Mouse (Mus musculus) gastrocnemius, postnatal 10 days (tissue): Measurements from ENCODE around the gene Coq8b. TPM values are rescaled to one million over a fixed set of nuclear protein-coding genes. Genes with fewer than 3 reads are reported as not detected.

ENCODE experiments used
- DNase-seq: peaks from one replicate; pipeline ENCODE4 v3.0.0; 2021; ENCODE audit warnings: mixed read lengths
- total RNA-seq, 2 experiments: library from RNA; stranded (reverse); gene quantifications; 2 replicates each; pipeline ENCODE4 v1.2.3; 2021

Gene Coq8b
- total RNA-seq, 2 experiments from 2014 or later: 4.2 to 6.4 TPM

DNA sequence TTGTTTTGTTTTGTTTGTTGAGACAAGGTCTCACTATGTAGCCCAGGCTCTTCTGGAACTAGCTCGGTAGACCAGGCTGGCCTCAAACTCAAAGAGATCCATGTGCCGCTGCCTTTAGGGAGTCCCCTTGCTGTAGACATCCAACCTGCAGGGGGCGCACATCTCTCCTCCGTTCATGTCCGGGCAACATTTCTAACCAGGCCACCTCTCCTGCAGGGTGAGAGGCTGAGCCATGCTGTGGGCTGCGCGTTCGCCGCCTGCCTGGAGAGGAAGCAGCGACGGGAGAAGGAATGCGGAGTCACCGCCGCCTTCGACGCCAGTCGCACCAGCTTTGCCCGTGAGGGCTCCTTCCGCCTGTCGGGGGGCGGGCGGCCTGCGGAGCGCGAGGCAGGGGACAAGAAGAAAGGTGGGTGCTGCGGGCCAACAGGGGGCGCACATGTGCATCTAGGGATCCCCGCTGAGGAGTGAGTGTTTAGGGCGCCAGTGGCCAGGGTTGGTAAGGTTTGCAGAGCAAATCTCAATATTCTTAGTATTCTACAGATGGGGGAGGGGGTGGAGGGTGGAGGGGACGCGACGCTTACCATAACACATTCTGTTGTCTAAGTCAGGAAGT is 41.0 kb downstream of the Coq8b start:
- DNase-seq: peak; percentile 51

DNA sequence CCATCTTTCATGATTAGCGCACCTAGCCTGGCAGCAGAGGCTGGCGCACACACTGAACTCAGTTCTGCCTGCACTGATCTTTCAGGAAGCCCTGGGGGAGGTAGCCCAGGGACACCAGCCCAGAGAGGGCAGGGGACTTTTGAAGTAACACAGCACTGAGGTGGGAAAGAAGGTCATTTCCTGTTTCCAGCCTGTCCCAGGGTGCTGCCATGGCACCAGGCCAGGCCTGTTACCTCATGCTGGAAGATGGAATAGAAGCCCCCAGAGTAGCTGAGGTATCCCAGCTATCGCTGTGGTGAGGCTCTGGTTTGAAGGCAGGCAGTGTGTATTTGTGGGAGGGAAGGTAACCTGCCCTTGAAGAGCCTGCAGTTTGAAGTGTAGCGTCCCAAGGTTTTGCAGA is 42.1 kb downstream of the Coq8b start:
- peak; percentile 37 for DNase-seq

DNA sequence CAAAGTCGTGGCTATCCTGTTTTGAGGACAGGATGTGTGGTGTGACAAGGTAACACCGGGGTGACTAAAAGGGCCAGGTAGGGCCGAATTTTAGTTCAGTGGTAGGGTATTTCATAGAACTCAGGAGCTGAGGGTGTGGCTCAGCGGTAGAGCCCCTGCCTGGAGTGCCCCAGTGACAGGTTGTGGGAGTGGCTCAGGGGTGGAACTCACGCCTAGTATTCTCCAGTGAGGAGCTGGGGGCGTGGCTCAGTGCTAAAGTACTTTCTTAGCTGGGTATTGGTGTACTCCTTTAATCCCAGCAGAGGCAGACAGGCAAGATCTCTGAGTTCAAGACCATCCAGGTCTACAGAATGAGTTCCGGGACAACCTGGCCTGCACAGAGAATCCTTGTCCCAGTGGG is 43.2 kb downstream of the Coq8b start:
- no peak for DNase-seq

DNA sequence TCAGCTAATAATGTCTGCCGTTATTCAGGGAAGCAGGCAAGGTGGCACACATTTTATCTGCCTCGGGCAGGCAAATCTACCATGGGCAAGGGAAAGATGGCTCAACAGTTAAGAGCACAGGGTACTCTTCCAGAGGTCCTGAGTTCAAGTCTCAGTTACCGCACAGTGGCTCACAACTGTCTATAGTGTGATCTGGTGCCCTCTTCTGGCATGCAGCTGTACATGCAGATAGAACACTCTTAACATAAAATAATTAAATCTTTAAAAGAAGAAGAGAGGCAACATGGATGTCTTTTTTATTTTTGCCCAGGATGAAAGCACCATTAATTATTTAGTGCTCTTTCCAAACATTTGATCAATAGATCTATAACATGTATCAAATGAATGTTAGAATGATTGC is 44.4 kb downstream of the Coq8b start:
- DNase-seq: no peak

DNA sequence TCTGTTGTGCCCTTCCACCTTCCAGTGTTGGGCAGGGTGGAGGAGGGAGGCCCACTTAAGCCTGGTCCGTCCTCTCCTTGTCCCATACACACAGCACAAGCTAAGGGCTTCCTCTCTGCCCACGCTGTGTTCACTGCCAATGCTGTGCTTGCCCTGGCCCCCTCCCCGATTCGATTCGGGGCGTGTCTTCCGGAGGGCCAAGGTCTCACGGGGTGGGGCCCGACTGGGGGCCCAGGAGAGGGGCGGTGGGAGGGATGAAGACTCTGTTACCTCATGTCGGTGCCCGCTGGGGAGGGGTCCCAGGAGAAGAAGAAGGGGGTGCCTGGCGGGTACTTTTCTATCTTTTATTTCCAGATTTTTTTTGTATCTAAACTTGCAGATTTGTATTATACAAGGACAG is 48.9 kb downstream of the Coq8b start:
- no peak for DNase-seq

DNA sequence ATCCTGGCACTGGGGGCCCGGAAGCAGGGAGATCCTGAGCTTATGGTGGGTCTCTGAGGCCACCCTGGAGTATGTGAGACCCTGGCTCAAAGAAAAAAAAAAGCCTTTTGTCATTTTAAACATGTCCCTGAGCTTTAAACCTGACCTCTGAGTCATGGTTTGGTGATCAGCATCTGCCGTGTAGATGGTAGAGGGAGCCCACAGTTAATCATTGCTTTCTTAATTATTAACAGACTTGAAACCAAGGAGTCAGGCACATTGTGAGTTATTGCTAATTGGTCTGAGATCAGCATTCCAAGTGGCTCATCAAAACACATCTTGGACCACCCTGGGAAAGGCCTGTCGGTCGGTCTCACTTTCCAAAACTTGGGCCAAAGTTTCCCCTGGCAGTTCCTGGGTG is 49.4 kb downstream of the Coq8b start:
- no peak for DNase-seq

DNA sequence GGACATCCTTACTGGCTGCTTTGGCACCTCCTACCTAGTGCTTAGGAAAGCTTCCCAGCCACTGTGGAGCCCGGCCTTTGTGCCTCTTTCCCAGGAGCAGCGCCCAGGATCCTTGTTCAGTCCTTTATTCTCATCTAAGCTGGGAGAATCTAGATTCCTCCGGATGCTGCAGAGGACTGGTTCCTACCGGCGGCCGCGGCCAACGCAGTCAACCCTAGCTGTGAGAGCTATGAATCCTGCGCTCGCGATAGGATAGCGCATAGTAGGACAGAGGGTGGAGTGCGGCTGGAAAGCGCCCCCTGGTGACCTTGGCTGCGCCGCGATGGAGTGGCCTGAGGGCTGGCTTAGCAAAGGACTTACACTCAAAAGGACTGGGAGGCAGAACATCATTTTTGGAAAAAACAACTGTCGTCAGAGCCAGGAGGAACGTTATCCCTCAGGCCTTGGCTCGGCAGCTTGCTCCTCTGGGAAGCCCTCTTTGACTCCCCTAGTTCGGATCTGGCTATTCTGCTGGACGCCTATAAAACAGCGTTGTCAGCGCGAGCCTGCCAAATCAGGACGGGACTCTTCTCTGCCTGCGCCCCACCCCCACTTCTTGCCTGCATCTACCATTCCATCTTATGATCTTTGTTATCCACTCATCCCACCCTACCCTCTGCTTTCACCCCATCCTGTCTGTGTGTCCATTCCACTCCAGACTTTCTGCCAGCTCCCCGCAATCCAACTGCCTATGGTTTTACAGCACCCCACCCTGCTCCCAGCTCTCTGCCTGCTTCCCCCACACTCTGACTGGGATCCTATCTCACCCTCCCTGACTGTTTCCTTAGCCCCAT is 52.3 kb downstream of the Coq8b start:
- DNase-seq: peak; percentile 68

DNA sequence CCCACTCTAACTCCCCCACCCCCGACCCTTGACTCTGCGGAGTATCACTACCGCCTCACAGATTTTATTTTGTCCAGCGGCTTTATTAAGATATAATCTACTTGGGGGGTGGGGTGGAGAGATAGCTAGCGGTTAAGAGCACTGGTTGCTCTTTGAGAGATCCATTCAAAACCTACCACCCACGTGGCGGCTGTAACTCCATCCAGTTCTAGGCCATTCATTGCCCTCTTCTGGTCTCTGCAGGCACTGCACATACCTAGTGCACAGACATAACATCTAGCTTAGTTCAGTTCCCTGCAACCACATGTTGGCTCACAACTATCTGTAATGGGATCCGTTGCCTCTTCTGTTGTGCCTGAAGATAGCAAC is 52.9 kb downstream of the Coq8b start:
- DNase-seq: peak; percentile 61

DNA sequence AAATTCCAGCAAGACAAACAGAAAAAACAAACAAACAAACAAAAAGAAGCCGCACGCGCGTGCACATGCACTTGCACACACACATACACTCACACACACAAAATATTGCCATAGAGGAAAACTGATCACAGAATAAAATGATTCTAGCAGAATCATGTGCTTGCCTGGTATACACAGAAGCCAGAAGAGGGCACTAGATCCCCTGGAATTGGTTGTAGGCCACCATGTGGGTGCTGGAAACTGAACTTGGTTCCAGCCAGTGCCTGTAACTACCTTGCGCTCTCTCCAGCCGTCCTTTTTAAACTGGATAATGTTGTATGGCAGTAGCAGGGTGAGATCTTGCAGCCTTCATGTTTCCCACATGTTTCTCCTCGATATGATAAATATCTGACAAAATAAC is 55.9 kb downstream of the Coq8b start:
- no peak for DNase-seq

DNA sequence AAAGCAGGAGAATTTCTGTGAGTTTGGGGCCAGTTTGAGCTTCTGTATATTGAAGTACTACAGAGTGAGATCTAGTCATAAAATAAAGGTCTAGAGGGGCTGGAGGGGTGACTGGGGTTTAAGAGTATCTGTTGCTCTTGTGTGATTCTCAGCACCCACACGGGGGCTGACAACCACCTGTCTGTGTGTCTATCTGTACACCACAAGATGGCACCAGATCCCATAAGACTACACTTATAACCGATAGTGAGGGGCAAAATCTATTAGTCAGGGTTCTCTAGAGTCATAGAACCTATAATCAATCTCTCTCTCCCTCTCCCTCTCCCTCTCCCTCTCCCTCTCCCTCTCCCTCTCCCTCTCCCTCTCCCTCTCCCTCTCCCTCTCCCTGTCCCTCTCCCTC is 57.7 kb downstream of the Coq8b start:
- no peak for DNase-seq

DNA sequence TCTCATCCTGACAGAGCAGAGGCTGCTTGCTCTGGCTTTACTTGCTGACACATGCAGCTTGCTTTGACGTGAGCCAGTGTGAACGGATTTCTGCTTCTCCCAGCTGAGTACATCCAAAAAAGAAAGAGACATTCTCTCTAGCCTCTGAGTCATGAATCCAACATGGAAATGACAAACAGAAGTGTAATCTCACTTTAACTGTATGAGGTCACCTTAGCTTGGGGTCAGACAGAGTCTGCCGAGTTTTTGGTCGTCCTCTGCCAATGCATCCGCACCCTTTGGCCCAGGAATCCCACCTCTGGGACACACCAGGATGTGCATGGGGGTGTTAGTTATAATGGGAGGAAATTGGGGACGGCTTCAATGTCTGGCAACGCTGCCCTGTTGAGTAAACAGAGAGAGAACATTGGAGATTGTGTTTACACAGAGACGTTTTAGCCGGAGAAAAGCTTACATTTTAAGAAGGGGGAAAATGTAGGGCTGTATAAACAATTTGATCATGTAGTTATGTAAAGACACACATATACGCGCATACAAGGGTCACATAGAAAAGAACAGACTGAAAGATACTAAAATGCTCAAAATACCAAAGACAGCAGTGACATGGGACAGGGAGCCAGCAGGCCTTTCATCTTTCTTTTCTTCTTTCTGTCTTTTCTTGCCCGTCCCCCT is 59.1 kb downstream of the Coq8b start:
- DNase-seq: peak; percentile 38

DNA sequence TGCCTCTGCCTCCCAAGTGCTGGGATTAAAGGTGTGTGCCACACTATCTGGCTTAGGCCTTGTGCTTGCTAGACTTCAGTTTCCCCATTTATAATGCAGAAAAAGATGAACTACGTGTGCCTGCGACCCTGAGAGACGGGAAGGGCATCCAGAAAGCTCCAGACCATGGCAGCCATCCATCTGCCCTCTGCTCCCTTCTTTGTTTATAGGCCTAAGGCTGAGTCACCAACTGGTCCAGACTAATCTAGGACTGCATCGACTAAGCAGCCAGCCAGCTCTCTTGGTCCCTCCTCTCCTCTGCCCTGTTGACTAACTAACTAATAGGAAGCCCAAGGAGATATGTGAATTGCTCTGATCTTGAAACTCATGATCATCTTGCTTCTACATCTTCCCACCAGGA is 63.1 kb downstream of the Coq8b start:
- DNase-seq: no peak

DNA sequence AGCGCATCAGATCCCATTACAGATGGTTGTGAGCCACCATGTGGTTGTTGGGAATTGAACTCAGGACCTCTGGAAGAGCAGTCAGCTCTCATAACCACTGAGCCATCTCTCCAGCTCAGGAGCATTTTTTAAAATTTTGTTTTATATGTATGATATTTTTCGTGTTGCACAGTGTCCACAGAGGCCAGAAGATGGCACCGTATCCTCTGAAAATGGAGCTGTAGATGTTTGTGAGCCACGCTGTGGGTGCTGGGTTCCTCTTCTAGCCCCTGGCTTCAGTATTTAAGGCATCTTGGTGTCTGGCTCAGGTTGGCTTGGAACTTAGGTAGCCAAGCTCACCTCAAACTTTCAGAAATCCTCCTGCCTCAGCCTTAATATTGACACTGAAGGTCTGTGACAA is 63.7 kb downstream of the Coq8b start:
- DNase-seq: no peak

DNA sequence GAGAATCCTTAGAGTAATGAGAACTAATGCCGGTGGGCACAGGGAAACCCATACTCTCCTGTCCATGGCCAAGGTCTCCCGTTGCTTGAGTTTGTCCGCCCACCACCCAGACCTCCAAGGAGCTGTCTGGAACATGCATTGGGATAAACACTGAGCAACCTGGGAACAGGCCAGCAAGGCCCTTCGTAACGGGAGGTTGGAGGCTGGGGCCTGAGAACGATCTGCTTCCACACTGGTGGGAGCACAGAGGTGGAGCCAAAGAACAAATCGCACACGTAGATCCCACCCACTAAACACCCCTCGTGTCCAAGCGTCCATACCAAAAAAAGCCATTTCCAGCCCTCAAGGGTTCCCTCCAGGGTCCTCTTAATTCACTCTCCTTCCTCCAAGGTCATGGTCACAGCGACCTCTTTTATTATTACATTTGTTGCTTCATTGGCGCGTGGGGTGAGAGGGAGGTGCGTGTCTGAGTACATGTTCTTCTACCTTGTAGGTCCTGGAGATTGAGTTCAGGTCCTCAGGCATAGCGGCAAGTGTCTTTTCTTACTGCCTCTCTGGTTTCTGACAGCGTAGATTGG is 65.3 kb downstream of the Coq8b start:
- no peak for DNase-seq

DNA sequence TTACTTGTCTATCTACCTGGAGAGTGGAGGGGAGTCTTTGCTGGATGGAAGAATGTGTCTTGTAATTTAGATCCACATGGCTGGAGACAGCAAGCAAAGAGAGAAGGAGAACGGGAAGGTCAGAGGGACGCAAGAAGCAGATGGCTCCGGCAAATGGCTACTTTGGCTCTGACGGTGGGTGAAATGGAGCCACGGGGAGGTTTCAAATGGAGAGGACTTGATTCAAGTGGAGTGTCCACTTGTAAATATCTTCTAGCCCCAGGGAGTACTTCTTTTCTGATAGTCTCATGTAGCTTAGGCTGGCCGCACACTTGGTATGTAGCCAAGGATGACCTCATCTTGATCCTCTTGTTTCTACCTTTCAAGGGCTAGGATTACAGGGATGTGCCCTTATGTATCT is 66.0 kb downstream of the Coq8b start:
- no peak for DNase-seq

DNA sequence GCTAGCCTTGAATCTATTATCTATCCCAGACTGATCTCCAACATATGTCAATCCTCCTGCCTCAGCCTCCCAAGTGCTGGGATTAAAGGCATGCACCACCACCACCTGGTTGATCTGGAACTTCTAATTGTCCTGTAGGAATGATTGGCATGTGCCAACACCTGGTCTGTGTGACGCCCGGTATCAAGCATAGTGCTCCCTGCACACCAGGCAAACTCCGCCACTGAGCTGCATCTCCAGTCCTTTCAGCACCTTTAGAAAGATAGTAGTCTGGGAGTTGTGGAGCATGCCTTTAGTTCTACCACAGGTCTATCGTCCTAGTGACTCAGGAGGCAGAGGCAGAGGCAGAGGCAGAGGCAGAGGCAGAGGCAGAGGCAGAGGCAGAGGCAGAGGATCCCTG is 67.5 kb downstream of the Coq8b start:
- DNase-seq: no peak

DNA sequence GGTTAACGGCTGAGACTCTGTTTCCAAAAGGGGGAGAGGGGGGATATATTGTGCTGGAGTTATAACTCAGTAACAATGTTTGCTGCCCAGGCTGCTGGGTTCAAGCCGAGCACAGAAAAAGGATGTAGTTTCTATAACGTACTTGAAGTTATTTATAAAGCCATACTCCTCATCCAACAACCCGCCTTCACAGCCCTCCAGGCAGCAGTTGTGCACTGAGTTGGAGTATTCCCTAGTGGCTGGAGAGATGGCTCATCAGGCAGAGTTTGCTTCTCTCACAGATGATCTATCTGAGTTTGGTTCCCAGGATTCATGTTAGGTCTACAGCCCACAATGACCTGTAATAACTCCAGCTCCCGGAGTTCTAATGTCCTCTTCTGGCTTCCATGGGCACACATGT is 68.0 kb downstream of the Coq8b start:
- DNase-seq: no peak

DNA sequence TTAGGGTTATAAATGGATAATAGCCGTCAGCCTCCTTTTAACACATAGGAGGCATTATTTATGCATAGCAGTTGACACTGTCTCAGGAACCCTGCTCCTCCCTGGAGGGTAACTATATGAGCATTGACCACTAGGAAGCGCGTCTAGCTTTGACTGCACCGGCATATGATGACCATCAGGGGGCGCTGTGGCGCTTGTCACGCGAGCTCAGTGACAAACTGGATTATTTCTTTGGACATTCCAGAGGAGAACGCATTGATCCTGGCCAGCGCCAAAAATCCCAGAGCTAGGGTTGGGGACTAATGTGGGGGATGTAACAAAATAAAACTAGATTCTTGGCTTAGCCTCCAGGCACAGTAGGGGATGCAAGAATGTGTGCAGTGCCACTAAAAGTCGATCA is 69.3 kb downstream of the Coq8b start:
- DNase-seq: peak; percentile 84

DNA sequence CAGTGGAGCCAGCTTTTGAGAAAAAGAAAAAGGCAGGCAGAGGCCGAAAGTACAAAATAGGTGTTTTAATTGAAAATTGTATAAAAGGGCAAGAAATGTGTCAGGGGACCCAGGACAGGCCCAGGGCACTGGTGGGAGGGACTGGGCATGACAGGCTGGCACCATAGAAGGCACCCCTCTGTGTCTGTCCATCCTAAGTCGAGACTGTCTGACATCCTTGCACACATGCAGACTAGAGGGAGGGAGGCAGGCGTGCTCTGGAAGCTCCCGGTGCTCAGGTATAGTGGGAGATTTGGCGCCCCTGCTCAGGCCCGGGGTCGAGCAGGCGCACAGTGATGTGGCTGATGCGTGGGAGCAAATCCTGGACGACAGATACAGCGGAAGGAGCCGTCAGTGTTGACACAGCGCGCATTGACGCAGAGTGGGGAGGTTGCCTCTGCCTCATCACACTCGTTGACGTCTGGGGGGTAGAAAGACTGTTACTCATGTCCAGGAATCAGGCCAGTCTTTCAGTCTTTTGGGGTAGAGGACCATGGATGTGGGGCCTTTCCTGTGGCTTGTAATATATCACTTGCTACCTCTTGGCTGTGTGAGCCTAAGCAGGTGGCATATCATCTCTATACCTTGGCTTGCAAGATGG is 72.4 kb downstream of the Coq8b start:
- no peak for DNase-seq

DNA sequence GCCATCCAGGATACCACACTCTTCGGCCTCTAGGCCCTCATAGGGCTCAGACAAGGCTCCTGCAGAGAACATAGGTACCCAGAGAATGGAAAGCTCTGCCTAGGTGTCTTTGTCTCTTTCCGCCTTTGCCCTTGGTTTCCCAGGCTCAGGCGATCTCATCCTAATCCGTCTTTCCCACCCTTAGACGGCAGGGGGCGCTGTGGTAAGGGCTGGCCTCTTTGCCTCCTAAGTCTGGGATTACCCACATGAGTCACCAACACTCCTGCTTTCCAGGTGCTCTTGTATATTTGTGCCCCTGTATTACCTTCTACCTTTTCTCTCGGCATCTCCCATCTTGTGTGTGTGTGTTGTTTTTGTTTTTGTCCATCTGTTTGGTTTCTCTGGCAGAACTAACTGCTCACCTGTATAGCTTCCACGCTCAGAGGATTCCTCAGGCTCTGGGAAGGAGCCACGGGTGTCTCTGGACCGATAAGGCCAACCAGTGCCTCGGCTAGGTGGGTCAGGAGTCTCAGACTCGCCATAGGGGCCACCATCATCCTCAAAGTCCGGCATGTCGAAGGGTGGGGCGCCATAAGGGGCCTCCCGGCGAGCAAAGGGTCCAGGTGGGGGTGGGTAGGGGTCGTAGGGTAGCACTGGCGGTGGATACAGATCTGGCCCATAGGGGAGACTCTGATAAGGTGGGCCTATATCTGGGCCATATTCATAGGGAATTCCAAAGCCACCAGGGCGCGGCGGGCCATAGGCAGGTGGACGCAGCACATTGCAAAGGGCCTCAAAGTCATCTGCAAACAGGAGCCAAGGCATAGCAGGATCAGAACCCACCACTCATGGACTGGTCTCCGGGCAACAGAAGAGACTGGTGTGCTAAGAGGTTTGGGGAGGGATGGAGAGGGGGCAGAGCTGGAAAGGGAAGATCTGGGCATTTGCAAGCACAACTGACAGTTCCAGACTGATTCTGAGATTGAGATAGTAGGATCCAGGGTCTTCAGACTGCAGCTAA is 73.6 kb downstream of the Coq8b start:
- peak; percentile 72 for DNase-seq

DNA sequence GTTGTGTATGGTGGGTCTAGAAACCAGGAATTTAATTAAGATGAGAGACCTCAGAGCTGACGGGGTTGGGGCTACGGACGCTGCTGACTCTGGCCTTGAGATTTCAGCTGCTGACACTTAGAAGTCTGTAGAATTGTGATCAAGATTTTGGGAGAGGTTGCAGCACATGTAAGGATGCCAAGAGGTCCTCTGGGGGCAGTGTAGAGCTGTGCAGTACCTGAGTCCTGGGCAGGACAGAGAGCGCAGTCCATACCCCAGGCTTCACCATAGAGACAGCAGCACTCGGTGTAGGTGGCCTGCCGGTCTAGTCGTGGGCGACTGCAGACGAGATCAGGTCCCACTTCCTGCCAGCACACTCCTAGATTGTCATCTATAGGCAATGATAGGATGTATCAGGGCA is 74.7 kb downstream of the Coq8b start:
- DNase-seq: no peak
